Mouse (Mus musculus) liver, embryonic 14.5 days (tissue): ENCODE measurements at regions not wholly inside any gene's neighbourhood (a gene's known extent, or its start where the extent isn't known, plus 50 kb on each side); places are given as distances from the start of the nearest gene placed in this dataset.

Source experiments
- ATAC-seq: fragments of 200-750 bp; cut with Nextera tagmentation; 2 replicates; pipeline ENCODE4 v1.8.0; 2017; ENCODE audit warnings: moderate number of reproducible peaks, mild to moderate bottlenecking, moderate library complexity; ENCODE audit not compliant: insufficient read depth
- DNase-seq, 3 experiments: peaks; one replicate each; pipeline ENCODE4 v3.0.0-alpha.2; 2012 to 2013; ENCODE audit warnings: low read depth in 3 of 3, low spot score in 3 of 3
- H3K27ac ChIP-seq: fragments of 300-500 bp; sonication (generic); 2 replicates; pipeline ENCODE4 v1.5.1; 2014; ENCODE audit warnings: moderate library complexity, mild to moderate bottlenecking, control low read depth, inconsistent platforms
- H3K27me3 ChIP-seq: fragments of 300-500 bp; sonication (generic); 2 replicates; pipeline ENCODE4 v1.6.1; 2014; ENCODE audit warnings: mild to moderate bottlenecking, low read length, moderate library complexity; ENCODE audit not compliant: control insufficient read depth, insufficient read depth
- H3K36me3 ChIP-seq: fragments of 300-500 bp; sonication (generic); replicated peaks from 2 replicates; pipeline ENCODE4 v1.6.1; 2014; ENCODE audit warnings: low read depth; ENCODE audit not compliant: control insufficient read depth, insufficient read depth
- H3K4me1 ChIP-seq, 2 experiments: fragments of 200-500 bp in 1 of 2; fragments of 300-500 bp in 1 of 2; sonication (generic) in 1 of 2; replicated peaks; 2 replicates each; pipeline ENCODE4 v1.6.1; 2012 to 2014; ENCODE audit warnings: antibody characterized with exemption in 1 of 2, inconsistent platforms in 1 of 2, low read length in 1 of 2; ENCODE audit not compliant: control insufficient read depth in 2 of 2, insufficient read depth in 2 of 2
- H3K4me2 ChIP-seq: fragments of 300-500 bp; sonication (generic); 2 replicates; pipeline ENCODE4 v1.6.1; 2014; ENCODE audit warnings: low read depth, mild to moderate bottlenecking, control low read depth, moderate library complexity
- H3K4me3 ChIP-seq, 2 experiments: fragments of 200-500 bp in 1 of 2; fragments of 300-500 bp in 1 of 2; sonication (generic) in 1 of 2; 2 replicates each; pipeline ENCODE4 v1.5.1; 2012 to 2014; ENCODE audit warnings: low read depth in 2 of 2, low read length in 2 of 2, mild to moderate bottlenecking in 2 of 2, control low read depth in 1 of 2, inconsistent platforms in 1 of 2, moderate library complexity in 1 of 2; ENCODE audit not compliant: insufficient read depth in 1 of 2
- H3K9ac ChIP-seq: fragments of 300-500 bp; sonication (generic); replicated peaks from 2 replicates; pipeline ENCODE4 v1.6.1; 2014; ENCODE audit warnings: mild to moderate bottlenecking, control low read depth, moderate library complexity
- H3K9me3 ChIP-seq: fragments of 300-500 bp; sonication (generic); 2 replicates; pipeline ENCODE4 v1.6.1; 2016; ENCODE audit warnings: low read length, mixed read lengths; ENCODE audit not compliant: control insufficient read depth
- CTCF ChIP-seq: IDR thresholded peaks from 2 replicates; pipeline ENCODE4 v1.5.1; 2016; ENCODE audit warnings: antibody characterized with exemption, low read depth, control low read depth
- EP300 ChIP-seq: IDR thresholded peaks from 2 replicates; pipeline ENCODE4 v1.6.1; 2016; ENCODE audit warnings: antibody characterized with exemption, low read depth
- WGBS: fragments of 180-500 bp; shearing (Covaris S2); extraction: QIAGEN DNeasy Blood & Tissue Kit; methylation state at CpG from one replicate; pipeline ENCODE4 v1.1.7; 2014; ENCODE audit not compliant: insufficient replicate concordance; 5-methylcytosine and 5-hydroxymethylcytosine counted together

DNA sequence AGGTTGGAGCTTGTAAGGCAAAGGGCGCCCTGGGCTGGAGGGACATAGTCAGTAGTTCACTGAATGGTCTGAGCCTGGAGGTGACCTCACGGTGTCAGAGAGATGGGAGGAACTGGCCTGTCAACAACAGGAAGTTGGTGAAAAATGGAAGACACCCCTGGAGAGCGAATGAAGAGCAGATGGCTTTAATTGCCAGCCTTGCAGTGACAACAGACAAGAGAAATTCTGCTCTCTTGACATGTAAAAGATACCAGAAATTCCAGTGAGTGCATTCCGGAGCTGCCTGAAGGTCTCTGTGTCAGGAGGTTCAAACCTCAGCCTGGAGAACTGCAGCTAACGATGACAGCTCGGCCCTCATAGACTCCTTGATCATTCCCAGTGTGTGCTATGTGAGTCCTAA is 318.3 kb upstream of the Gm5148 start:
- H3K4me2 ChIP-seq = no peak overlapping the region
- ATAC-seq = no peak
- no peak overlapping the region for H3K9ac ChIP-seq
- no peak for TF ChIP-seq CTCF
- WGBS = 25% methylated on average over 6 of the region's 6 CpGs
- H3K27me3 ChIP-seq = no peaks in the 10 kb centered on the region
- DNase-seq = no peak
- no peaks in the 10 kb centered on the region for H3K36me3 ChIP-seq
- H3K4me1 ChIP-seq = 0 out of 4 replicates have a peak, but pooled peaks cover 0 to 2% of the 10 kb centered on the region in 2 experiments
- H3K27ac ChIP-seq = no peak overlapping the region
- no peak overlapping the region for H3K4me3 ChIP-seq
- no peaks in the 10 kb centered on the region for H3K9me3 ChIP-seq

DNA sequence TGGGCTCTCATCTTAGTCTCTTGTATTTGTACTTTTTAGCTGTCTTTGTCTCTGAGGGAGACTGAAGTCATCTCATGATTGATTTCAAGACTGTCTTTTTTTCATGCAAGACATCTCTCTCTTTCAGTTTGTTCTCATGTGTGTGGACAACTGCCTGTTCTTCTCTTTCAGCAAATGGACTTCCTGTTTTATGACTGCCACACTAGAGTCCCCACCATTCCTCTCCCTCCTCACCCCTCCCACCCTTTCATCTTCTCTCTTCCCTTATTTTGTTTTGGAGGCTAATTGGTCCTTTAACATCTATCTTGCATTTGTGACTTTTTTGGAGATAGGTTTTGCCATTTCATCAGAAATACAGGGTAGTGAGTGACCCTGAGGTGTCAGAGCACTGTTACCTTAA is 311.8 kb upstream of the Gm5148 start:
- TF ChIP-seq CTCF = no peak
- no peak for TF ChIP-seq EP300
- no peak overlapping the region for H3K4me2 ChIP-seq
- no peak for ATAC-seq

DNA sequence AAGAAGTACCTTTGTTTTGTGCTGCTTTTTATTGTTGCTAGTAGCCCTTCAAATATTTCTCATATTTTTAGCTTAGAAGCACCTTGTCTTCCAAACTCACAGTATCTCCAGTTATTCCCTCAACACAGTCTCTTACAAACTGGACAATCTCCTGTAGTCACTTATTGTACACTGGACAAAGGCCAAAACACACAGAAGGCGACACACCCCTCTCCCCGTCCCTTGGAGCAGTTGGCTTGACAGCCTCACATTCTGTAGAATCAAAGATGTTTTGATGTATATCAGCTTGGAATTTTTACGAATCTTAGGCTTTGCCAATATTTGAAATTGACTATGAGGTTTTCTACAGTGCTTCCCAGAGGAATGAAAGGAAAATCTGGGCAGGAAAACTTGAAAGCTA is 309.8 kb upstream of the Gm5148 start:
- no peaks in the 10 kb centered on the region for H3K9me3 ChIP-seq
- DNase-seq (no peak), ATAC-seq (no peak)
- H3K27ac ChIP-seq = no peak overlapping the region
- H3K4me3 ChIP-seq = no peak overlapping the region
- H3K36me3 ChIP-seq = no peaks in the 10 kb centered on the region
- no peaks in the 10 kb centered on the region for H3K4me1 ChIP-seq
- WGBS = 49% methylated on average over 3 of the region's 3 CpGs
- H3K27me3 ChIP-seq = no peaks in the 10 kb centered on the region
- TF ChIP-seq CTCF (no peak), EP300 (no peak)
- H3K4me2 ChIP-seq = no peak overlapping the region
- no peak overlapping the region for H3K9ac ChIP-seq

More for the DNA sequence above, 311.8 kb upstream of the Gm5148 start:
- no peaks in the 10 kb centered on the region for H3K4me1 ChIP-seq
- H3K27me3 ChIP-seq = no peaks in the 10 kb centered on the region
- no peak overlapping the region for H3K4me3 ChIP-seq
- no peak for DNase-seq
- H3K36me3 ChIP-seq = no peaks in the 10 kb centered on the region
- H3K9ac ChIP-seq = no peak overlapping the region
- no peaks in the 10 kb centered on the region for H3K9me3 ChIP-seq
- no peak overlapping the region for H3K27ac ChIP-seq

DNA sequence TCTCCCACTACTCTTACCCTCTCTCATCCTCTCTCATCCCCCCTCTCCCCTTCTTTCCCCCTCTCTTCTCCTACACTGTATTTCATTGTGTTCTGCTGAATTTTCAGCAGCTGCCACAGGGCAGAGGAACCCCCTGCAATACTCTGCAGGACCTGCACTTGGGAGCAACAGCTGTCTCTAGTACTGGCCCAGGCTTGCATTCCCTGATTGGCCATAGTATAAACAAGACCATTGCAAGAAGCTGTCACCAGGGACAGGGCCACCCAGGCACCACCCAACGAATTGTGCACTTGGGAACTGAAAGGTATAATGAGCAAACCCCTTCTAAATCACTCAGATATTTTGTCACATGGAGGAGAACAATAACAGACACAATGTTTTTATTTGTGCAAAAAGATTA is 290.5 kb upstream of the Gm5148 start:
- H3K36me3 ChIP-seq = no peaks in the 10 kb centered on the region
- no peaks in the 10 kb centered on the region for H3K9me3 ChIP-seq
- no peak for TF ChIP-seq CTCF
- no peak for TF ChIP-seq EP300
- WGBS = 33% methylated on average over 1 of the region's 1 CpGs
- no peaks in the 10 kb centered on the region for H3K4me1 ChIP-seq
- ATAC-seq (no peak), DNase-seq (no peak)
- H3K27ac ChIP-seq = no peak overlapping the region
- H3K4me2 ChIP-seq = no peak overlapping the region
- H3K4me3 ChIP-seq = no peak overlapping the region
- H3K27me3 ChIP-seq = no peaks in the 10 kb centered on the region
- no peak overlapping the region for H3K9ac ChIP-seq

DNA sequence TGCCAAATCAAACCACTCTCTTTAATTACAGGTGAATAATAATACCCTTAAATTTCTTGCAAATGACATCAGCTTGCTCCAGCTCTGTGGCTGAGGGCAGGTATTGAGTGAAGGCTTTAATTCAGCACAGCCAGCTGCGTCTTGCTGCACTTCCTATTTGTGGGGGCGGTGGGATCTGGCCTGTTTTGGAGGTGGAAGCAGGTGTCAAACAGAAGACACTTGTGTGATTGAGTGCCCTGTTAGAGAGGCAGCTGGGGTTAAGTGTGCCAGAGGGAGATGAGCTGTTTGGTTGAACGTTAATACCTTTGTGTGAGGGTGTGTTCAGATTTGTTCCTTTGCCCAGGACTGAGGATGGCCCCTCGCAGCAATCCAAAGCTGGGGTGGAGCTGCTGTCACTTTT is 284.9 kb upstream of the Gm5148 start:
- Histone ChIP-seq H3K9me3 (no peaks in the 10 kb centered on the region), H3K9ac (no peak overlapping the region), H3K27ac (no peak overlapping the region), H3K4me1 (no peaks in the 10 kb centered on the region), H3K27me3 (no peaks in the 10 kb centered on the region), H3K4me3 (no peak overlapping the region), H3K4me2 (no peak overlapping the region), H3K36me3 (no peaks in the 10 kb centered on the region)
- ATAC-seq (no peak), DNase-seq (no peak)
- TF ChIP-seq EP300 = no peak
- TF ChIP-seq CTCF = no peak
- 26% methylated on average over 4 of the region's 4 CpGs for WGBS

DNA sequence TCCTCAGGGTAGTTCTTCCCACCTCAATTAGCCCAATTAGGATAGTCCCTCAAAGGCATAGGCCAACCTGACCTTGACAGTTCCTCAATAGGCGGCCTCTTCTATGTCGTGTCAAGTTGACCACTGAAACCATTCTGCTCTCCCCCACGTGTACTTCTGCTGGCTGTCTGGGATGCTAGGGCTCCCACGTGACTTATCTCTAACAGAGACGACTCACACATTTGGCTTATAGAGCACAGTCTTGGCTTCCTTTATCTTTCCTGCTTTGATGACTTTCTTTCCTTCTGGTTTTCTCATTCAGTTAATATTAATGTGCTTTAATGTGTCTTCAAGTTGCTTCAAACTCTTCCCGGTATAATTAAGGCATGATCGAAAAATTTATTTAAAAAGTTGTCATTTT is 284.0 kb upstream of the Gm5148 start:
- WGBS = 30% methylated on average over 7 of the region's 7 CpGs
- H3K27ac ChIP-seq = no peak overlapping the region

More for the DNA sequence above, 284.0 kb upstream of the Gm5148 start:
- Histone ChIP-seq H3K9me3 (no peaks in the 10 kb centered on the region), H3K27me3 (no peaks in the 10 kb centered on the region), H3K4me3 (no peak overlapping the region), H3K4me1 (no peaks in the 10 kb centered on the region), H3K4me2 (no peak overlapping the region), H3K36me3 (no peaks in the 10 kb centered on the region), H3K9ac (no peak overlapping the region)
- TF ChIP-seq EP300 = no peak
- ATAC-seq (no peak), DNase-seq (no peak)
